Mouse (Mus musculus): ENCODE data around the gene Dnah7b.
A peak's percentile ranks its signal among the peaks of the same experiment; 100 is the strongest.
"Not testable (repeated sequence)": the region's sequence is repeated elsewhere in the genome, so short reads cannot be mapped to it uniquely, and the experiment has no call there.

Gene Dnah7b

DNA sequence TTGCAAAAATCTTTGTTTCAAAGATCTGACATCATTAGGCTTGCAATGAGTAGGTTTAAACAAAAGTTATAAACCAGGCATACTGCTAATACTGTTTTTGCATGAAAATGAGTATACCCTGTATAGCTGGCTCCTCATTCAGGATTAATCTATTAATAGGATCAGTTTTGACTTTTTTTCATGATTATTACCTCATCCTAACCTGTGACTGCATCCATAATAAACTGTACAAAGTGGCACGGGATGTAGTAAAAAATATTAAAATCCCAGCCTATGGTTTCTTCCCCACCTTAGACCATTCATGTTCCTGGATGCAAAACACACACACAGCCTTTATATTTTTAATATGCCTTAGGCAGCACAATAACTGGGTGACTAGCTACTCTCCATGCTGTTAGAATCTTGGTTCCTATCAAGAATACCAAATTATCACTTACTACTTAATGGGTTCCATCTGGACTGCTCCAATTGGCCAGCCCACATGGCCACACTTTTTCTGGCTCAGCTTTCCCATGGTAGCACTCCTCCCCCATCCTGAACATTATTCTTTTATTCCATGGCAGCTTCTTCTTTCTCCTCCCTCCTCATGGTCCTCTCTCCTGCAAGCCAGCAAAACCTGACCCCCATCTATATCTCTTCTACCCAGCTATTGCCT, 212.9 kb downstream of the Dnah7b start:
- not testable (repeated sequence) for DNase-seq (ENCODE audit: extremely low read depth, insufficient read length, low spot score)

- not testable (repeated sequence) for DNase-seq (ENCODE audit: extremely low read depth, insufficient read length, low spot score)
These were observed 228.3 kb downstream of the Dnah7b start for GRCm38 (mm10) chr1:46294451-46294850.

- DNase-seq (ENCODE audit: extremely low read depth, insufficient read length, low spot score), result not testable (repeated sequence)
These were observed 259.8 kb downstream of the Dnah7b start for GRCm38 (mm10) chr1:46325942-46326341.

- DNase-seq (ENCODE audit: extremely low read depth, insufficient read length, low spot score), result not testable (repeated sequence)
These were observed 279.2 kb downstream of the Dnah7b start for GRCm38 (mm10) chr1:46345301-46345700.

- not testable (repeated sequence) for DNase-seq (ENCODE audit: extremely low read depth, insufficient read length, low spot score)
These were observed 314.5 kb downstream of the Dnah7b start for GRCm38 (mm10) chr1:46380641-46381040.

- DNase-seq (ENCODE audit: extremely low read depth, insufficient read length, low spot score), result not testable (repeated sequence)
These were observed 328.7 kb downstream of the Dnah7b start for GRCm38 (mm10) chr1:46394681-46395297.

DNA sequence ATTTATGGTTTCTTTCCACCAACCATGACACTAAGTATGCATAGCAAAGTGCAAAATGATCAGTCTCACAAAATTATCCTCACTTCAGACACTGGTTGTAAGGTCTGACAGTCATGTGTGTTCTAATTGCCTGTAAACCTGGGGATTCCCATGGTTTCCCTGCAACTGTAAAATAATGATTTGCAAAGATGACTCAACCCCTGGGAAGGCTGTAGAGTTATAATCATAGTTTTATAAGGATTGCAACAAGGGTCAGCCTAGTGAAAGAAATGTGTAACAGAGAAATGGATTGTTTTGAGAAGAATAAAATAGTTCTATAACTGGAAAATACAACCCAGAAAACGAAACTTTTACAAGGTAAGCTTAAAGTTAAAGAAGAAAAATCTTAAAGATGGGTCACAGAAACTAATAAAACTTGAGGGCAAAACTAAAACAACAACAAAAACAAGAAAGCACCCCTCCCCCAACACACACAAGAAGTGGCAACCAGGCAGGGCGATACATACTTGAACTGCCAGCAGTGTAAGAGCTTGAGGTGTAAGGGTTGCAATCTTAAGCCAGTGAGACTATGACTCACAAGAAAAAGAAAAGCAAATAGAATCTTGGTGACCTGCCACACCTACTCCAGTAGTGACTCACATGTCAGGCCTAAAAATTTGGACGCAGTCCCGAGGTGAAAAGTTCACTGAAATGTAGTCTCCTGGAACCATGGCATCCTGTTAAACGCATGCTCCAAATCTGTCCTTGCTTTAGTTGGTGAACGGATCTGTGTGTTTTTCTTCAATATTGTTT, 342.4 kb downstream of the Dnah7b start:
- peak; percentile 77 for DNase-seq (ENCODE audit: extremely low read depth, insufficient read length, low spot score)

- not testable (repeated sequence) for DNase-seq (ENCODE audit: extremely low read depth, insufficient read length, low spot score)
These were observed 348.7 kb downstream of the Dnah7b start for GRCm38 (mm10) chr1:46414798-46415197.

DNA sequence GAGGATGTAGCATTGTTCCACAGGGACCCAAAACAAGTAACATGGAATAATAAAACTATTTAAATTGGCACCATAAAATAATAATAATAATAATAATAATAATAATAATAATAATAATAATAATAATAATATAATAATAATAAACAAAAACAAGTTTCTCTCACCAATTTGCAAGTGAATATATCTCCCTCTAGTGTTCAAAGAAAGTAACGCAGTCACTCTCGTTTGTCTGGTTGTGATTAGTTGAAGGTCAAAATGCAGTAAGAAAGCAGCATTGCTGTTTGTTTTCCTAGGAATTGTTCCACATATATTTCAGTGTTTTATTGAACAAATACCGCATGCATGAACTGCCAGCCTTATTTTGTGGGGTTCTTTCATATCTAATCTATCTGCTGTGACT, 350.8 kb downstream of the Dnah7b start:
- not testable (repeated sequence) for DNase-seq (ENCODE audit: extremely low read depth, insufficient read length, low spot score)

DNA sequence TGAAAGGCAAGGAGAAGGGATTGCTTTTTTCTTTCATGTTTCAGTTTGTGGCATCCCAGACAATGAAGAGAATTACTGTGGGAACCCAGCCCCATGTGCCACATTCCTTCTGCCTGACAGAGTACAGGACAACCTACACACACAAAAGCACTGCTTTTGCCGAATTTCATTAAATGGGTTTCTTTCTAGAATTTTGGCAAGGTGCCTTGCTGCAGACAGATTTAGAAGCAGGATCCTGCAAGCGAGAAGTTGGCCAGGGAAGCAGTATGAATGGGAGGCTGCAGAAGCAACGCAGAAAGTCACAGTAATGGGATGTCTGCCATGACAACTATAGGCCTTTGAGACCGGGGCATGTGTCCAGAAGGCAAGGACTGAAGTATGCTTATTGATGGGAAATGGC, 352.9 kb downstream of the Dnah7b start:
- not testable (repeated sequence) for DNase-seq (ENCODE audit: extremely low read depth, insufficient read length, low spot score)
